Mouse (Mus musculus): Measurements from ENCODE around the gene Gm37240.
"Not testable (repeated sequence)": the region's sequence is repeated elsewhere in the genome, so short reads cannot be mapped to it uniquely, and the experiment has no call there.

Gene Gm37240

DNA sequence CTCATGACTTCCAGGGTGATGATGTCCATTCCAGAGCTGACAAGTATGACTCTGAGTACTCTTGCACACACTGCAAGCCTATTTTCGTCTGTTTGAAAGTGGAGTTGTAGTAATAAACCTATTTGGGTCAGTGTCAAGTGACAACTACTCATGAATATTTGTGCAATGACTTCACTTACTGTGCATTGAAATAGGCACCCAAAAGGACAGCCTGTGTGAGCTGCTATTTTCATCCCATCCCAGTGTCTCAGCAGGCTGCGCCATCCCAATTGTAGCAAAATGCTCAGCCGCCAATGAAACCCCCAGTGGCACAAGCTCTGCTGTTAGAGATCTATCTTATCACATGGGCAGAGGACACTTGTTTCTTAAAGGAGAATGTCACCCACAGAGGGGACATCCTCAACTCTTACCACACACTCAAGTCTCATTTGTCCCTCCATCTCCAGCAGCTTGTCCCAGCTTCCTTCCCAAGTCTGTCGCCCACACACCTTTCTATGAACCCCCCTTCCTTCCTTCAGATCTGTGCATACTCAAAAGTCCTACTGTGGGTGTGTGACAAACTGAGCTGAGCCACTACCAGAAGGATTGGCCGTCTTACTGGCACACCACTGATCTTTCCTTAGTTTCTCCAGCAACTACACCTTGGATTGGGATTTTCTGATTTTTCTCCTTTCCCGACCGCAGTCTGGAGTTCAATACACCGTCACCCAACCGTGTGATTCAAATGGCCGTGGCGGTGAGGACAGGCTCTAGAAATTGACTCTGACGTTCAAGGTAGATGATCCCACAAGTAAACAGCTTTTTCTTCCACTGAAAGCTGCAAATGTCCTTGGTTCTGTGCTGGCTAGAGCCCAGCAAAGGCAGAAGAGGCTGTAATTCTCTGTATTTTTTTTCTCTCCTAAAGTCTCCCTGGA is 1234.4 kb downstream of the Gm37240 start:
- DNase-seq = no peak

DNA sequence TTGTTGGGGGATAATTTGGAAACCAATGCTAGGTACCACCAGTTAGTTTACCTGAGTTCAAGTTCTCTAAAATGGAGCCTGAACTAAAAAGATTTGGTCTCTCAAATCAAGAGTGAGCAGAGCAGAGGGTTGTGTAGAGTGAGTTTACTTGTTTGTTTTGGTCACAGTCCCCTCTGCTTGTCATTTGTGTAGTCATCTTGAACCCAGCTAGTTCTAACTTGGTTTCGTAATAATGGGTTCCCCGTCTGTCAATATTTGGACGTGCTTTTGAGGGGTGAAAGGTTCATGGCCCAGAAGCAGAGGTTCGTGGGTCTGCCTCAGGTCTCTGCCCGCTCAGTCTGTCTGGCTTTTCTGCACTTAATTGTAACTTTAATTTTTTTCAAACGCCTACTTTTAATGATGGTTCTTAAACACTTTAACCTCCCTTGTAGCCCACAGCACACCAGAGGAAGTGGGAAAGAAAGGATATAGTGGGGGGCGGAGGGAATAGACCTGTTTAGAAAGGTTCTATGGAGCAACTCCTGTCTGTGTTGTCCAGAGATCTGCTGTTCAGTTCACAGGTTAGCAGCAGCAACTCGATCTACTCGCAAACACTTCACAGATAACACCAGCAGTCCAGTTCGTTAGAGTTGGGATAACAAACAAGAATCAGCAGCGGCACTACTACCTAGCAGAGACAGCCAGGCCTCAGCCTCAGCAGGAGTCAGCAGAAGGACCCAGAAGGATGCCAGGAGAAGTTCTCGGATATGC is 1237.6 kb downstream of the Gm37240 start:
- DNase-seq = no peak

DNA sequence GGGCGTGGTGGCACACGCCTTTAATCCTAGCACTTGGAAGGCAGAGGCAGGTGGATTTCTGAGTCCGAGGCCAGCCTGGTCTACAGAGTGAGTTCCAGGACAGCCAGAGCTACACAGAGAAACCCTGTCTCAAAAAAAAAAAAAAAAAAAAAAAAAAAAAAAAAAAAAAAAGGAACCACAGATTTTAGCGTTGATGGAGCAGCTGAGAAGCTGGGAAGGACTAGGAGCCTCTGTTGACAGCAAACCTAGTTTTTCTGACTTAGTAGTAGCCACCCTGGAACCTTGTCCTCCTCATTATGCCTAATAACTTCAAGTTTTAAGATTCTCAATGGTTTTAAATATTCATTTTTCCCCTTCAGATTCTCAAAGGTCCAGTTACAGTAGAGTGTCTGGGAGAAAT is 1239.2 kb downstream of the Gm37240 start:
- DNase-seq = not testable (repeated sequence)

DNA sequence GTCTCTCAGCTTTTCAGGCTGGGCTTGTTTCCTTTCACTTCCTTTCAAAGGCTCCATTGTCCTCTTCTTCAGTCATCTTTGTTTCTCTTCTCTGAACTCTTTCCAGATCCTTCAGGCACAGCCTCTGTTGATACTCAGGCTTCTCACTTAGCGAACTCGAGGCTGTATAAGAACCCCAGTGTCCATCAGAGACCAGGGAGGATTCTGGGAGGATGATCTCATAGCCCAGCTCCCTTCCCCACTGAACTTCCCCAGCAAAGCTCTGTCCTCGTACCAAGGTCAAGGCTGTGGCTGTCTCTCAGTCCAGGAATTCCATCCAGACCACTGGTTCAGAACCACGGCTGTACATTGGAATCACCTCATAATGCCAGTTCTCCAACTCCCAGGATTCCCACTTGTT is 1239.7 kb downstream of the Gm37240 start:
- no peak for DNase-seq

DNA sequence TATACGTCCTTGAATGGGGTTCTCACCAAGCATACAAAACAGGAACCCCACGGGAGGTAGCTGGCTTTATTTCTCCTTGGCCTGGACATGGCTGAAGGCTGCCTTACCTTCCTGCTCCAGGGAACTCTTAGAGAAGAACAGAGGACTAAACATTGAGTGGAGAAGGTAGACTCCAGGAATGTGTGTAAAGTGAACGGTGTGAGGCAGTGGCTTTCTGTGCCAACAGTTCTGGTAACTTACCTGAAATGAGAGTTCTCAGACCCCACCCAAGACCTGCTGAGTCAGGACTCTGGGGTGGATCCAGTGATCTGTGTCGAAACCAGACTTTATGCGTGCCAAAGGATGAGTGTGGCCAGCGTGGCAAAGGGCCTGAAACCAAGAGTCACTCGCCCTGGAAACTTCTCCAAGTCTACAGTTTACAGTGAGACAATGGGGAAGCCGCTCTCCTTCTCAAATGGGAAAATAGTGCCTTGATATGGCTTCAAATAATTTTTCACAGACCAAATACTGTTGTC is 1240.9 kb downstream of the Gm37240 start:
- DNase-seq = peak; percentile 34

DNA sequence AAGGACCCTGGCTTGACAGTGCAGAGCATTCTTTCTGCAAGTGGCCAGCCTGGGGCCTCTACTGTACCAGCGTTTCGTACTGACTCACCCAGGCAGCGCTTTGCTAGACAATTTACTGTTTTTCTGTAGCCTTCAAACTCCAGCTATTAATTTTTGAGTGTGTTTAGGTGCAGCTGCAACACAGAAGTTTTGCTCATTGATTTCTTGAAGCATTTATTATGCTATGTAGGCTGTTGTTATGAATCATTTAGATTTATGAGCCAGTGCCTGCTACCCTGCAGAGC is 1241.4 kb downstream of the Gm37240 start:
- DNase-seq = no peak

DNA sequence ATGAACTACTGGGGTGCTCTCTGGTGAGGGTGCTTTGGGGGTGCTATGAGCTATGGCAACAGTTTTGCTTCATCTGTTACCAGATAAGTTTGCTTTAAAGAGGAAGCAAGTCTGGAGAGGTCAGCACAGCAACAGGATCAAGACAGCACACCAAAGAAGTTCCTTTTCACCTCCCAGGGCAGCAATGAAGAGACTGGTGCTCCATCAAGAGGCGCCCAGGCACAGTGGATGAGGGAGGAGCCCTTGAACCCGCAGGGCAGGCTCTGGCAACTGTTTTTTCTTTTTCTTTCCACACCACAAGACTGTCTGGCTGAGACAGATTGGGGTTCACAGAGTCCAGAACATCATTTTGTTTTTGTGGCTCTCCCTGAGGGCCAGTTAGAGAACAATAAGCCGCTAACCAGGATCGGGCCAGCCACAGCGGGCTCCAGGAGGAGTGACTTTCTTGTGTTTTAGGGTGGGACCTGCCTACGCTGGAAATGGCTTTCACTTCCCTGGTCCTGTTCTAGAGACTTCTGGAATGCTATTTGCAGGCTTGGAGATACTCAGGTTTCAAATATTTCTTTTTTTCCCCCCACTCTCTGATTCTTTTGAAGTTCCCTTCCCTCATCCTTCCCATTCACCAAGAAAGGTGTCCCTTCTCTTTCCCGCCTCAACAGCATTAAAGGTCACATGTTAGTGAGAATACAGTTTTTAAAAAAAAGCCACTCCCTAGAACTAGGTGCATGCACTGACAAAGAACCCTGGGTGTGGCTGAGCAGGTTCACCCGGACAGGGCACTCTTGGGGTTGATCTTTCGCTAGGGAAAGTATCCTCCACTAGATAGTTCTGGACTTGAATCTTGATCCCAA is 1241.9 kb downstream of the Gm37240 start:
- DNase-seq = no peak

DNA sequence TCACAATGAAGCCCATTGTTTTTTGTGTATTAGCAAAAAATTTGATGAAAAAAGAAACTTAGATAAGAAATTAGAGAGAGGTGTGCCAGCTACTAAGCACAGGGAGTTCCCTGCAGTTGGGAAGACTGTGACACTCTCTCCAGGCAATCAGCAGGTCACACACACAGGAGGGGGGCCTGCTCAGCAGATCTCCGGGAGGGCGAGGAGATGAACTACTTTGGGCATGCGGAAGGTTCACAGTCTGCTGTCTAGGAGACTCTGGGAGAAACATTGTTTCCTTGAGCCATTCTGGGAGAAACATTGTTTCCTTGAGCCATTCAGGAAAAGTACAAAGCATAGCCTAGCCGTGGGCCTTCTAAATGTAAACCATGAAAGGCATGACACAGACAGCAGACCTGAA is 1244.4 kb downstream of the Gm37240 start:
- no peak for DNase-seq

DNA sequence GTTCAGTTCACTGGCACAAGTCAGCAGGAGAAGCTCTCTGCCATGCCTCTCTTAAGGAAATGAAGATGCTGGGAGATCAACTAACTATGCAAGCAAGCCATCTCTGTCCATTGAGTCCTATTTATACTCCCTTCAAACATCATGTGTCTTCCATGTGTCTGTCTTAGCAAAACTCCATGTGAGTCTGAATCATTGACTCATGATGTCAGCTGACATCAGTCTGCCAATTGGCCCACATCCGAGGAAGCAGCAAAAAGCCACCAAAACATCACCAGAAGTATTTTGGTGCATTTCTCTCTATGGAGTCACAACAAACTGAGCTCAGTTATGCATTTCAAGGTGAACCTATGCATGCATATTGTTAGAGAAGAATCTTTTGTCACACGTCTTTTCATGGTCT is 1245.9 kb downstream of the Gm37240 start:
- DNase-seq = no peak

DNA sequence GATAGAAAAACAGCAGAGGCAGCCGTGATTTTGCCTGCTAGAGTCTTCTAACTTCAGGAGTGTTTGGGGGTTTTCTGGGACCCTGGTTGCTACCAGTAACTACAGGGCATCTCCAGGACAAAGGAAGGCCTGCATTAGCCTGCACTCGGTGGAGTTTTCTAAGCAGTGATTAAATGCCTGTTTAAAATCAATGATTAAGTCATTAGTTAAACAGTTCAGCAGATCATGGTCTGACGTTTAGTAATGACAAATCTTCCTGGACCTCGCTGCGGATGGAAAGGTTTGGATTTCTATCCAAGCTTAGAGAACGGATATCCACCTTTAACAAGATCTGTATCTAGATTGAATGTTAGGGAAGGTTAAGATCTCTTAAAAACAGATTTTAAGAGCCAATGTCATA is 1246.8 kb downstream of the Gm37240 start:
- peak; percentile 64 for DNase-seq

DNA sequence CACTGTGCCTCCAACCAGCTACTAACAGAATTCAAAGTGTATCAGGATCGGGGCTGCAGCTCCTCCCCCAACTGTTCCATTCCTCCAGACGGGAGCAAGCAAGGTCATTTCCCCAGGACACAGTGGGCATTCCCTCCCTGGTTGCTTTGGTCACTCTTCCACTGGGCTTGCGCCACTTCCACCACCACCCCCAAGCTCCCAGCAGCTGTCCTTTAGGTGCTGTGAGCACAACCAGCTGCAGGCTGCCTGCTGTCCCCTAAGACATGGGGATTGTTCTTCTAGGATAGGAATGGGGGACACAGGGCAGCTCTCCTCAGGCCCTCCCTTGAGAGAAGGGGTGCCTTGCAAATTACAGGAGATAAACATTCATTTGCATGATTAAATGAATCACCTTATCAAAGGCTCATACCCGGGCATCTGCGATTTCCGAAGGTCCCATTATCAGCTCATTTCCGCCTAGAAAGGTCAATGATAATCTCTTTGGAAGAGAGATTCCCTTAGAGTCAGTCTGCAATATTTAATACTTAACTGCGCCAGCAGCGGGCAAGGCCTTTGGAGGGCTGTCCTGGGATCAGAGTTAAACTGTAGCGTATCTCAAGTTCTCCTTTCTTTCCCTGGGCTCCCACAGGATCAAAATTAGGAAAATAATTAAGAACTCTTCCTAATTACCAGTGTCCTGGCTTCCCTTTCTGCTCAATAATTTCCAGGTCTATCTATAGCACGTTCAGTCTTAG is 1247.4 kb downstream of the Gm37240 start:
- peak; percentile 63 for DNase-seq

DNA sequence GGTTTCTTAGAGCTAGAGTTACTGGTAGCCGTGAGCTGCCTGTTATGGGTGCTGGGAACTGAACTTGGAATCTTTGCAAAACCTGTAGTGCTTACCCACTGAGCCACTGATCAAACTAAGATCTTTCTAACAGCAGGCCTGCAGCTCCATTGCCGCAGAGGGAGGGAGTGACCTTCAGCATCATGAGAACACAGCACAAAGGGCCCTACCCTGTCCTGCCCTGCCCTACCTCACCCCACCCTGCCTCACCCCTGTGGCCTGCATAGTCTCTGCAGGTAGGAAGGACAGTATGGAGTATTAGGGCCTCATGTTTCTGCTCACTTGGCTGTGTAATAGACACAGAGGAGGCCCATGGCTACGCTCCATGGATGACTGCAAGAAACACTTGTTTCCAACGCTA is 1248.5 kb downstream of the Gm37240 start:
- DNase-seq = no peak

DNA sequence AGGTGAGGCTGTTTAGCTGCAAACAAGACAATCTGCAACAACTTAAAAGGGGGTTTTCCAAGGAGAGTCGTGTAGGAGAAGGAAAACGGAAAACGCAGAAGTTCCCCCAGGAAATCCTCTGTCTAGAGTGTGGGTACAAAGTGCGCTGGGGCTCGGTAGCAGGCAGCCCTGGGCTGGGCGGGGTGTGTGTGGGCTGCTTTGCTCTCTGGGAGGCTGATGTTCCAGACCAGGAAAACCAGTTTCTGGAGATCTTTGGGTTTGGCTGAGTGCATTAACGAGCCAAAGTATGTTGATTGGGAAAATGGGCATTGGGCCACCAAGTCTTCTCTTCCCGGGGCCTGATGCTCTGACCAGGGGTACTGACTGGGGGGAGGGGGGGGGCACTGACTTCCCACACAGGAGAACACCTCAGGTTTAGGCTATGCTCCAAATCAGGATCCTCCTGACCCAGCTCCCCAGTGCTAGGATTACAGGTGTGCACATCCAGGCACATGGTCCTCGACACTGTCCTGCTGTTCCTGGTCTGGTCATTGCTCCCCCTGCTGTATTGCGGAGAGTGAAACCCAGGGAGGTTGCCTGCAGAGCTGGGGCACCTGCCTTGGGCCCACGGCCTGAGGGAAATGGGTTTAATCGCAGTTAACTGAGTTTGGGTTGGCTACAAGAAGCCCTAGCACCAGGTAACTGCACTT is 1249.3 kb downstream of the Gm37240 start:
- peak; percentile 40 for DNase-seq

DNA sequence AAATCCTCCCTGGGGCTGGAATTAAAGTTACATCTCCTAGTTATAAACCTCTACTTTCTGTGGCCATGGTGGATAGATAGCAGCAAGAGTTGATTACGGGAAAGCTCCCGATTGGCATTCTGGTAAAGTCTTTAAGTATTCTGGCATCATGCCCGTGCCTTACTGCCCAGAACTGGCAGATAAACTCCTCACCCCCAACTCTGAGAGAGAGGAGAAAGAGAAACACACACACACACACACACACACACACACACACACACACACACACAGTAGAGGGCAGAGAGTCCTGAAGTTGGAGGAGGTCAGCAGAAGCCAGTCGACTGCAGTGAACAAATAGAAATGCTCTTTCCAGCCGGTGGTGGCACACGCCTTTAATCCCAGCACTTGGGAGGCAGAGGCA is 1250.2 kb downstream of the Gm37240 start:
- DNase-seq = no peak

DNA sequence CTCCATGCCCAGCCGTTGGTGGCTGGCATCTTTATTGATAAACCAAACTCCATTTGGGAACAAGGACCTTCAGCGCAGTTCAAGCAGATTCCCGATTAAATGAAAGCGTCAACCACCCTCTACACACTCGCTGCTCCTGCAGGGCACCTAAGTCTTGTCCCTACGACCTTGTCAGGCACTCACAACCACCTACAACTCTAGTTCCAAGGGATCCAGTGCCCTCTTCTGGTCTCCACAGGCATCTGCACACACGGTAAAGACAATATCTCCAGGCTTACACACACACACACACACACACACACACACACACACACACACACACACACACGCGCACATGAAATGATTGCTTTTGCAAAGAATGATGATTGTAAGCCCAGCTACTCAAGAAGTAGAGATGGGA is 1255.7 kb downstream of the Gm37240 start:
- no peak for DNase-seq

DNA sequence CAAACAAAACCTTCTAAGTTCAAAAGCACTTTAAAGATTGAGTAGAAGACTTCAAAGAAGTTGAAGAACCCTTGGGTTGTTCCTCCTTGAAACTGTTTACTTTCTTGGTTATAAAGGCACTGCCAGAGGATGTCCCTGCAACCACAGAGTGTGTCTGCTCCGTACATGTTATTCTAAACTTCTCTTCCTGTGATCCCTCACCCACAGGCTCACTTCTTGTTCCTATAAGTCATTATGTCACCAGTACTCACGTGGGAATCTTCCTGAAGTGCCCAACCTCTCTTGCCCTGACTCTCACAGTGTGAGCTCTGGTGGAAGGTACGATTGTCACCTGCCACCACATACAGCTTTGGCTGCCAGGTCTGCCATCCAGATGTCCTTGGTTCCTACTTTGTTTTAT is 1265.3 kb downstream of the Gm37240 start:
- no peak for DNase-seq

DNA sequence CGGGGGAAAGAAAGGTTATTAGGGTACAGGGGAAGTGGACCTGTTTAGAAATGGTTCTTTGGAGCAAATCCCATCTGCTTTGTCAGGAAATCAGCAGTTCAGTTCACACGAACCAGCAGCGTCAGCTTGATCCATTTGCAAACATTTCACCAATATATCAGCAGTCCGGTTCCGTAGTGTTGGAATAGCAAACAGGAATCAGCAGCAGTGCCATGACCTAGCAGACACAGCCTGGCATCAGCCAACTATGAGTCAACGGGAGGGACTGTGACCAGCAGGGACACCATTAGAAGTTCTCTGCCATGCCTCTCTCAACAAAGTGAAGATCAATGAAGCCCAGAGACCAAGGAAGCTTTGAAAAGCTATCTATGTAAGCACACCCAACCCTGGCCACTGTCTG is 1267.6 kb downstream of the Gm37240 start:
- DNase-seq = no peak

DNA sequence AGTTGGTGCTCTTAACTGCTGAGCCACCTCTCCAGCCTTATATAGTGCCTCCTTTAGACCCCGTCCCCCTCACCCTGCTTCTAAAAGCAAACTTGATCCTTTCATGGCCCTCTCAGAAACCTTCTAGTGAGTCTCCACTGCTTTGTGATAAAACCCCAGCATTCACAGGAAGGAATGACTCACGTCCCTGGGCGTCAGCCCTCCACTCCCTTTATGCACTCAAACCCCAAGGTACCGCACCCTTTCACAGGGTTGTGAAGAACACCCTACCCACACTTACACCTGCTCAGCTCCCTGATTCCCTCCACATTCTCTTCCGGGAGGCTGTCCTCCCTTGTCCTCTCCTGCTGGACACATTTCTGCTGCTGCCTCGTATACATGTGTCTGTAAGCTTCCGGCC is 1268.3 kb downstream of the Gm37240 start:
- no peak for DNase-seq

DNA sequence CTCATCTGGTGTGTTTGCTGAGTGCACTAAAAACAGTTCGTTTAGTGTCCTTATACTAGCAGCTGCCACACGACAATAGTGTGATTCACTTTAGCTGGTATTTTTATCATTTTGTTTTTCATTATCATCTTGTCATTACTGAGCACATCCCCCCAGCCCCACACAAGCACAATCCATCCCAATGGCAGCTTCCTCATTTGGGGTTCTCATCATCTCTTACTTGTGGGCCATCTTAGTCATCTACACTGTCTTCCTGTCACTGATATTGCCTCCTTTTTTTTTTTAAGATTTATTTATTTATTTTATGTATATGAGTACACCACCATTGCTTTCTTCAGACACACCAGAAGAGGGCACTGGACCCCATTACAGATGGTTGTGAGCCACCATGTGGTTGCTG is 1268.7 kb downstream of the Gm37240 start:
- DNase-seq = no peak

DNA sequence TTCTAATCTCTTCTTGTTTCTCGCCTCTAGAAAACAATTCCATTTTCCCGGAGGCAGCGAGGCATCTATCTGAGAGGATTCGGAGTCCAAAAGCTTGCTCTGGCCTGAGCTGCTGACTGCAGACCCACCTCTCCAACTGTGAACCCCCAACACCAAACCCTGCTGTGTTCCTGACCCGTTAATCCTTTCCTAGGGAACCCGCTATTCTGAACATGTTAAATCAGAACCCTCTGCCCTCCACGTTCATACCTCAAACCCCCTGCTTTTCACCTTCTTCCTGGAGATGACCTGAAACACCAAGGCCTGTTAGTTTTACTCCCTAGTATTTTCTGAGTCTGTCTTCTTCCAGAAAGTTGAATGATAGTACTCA is 1271.5 kb downstream of the Gm37240 start:
- DNase-seq = no peak

DNA sequence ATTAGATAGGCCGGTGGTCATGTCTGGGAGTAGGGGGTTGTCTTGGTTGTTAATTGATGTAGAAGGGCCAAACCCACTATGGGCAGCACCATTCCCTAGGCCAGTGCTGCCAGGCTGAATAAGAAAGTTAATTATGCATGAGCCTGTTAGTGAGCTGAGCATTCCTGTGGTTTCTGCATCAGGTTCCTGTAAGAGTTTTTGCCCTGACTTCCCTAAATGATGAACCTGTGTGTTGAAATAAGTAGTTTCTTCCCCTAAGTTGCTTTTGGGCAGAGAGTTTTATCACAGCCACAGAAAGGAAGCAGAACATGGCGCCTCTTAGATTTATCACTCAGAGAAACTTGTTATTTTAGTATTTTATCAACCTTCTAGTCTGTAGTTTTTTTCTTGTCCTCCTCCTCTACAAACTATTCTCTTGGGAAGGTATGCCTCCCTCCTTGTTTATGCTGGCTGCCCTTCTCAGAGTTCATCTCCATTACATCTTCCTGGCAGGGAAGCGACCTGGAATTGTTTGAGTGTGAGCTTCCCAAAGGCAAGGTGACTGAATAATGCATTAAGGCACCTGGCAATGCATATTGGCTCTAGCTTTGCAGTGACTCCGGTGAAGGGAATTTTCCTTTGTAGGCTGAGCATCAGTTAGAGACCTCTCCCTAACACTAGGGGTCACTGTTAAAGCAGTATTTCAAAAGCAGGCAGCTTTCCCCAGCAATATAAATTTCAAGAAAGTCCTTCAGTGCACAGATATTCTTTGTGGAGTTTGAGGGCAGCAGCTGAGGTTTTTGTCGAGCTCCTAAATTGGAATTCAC is 1272.1 kb downstream of the Gm37240 start:
- DNase-seq = peak; percentile 71
